Mouse (Mus musculus) cerebellum, adult 8-10 months (tissue): Measurements from ENCODE around the gene Zw10.

ENCODE experiments used
- DNase-seq: peaks from one replicate; pipeline ENCODE4 v3.0.0; 2022

Zw10 gene

GRCm38 (mm10) chr9:49055333-49056205 is at the start of gene Zw10:
TSS of gene Zw10 (plus strand) at chr9:49055613.
- peak; percentile 93 for DNase-seq

- DNase-seq = no peak
Measured at GRCm38 (mm10) chr9:49015824-49016223, 39.6 kb upstream of the Zw10 start.

GRCm38 (mm10) chr9:49021289-49021688 is 34.1 kb upstream of the Zw10 start:
- no peak for DNase-seq

GRCm38 (mm10) chr9:49023956-49024355 is 31.5 kb upstream of the Zw10 start:
- no peak for DNase-seq

GRCm38 (mm10) chr9:49024529-49024928 is 30.9 kb upstream of the Zw10 start:
- DNase-seq = no peak

GRCm38 (mm10) chr9:49034764-49035163 is 20.6 kb upstream of the Zw10 start:
- no peak for DNase-seq

- DNase-seq = no peak
Measured at GRCm38 (mm10) chr9:49050901-49051300, 4.5 kb upstream of the Zw10 start.

GRCm38 (mm10) chr9:49051349-49051748 is 4.1 kb upstream of the Zw10 start:
- DNase-seq = peak; percentile 28

- no peak for DNase-seq
Measured at GRCm38 (mm10) chr9:49054028-49054427, 1.4 kb upstream of the Zw10 start.

- DNase-seq = no peak
Measured at GRCm38 (mm10) chr9:49076847-49077246, 21.4 kb downstream of the Zw10 start.

- no peak for DNase-seq
Measured at GRCm38 (mm10) chr9:49081107-49081506, 25.7 kb downstream of the Zw10 start, which contains the start of gene Tmprss5. TSS of gene Tmprss5 (plus strand) at chr9:49081260.

GRCm38 (mm10) chr9:49081561-49081960 is 26.1 kb downstream of the Zw10 start:
- peak; percentile 80 for DNase-seq

GRCm38 (mm10) chr9:49087317-49087716 is 31.9 kb downstream of the Zw10 start:
- no peak for DNase-seq

GRCm38 (mm10) chr9:49098871-49099270 is 43.5 kb downstream of the Zw10 start:
- DNase-seq = no peak

- no peak for DNase-seq
Measured at GRCm38 (mm10) chr9:49102328-49102727, 46.9 kb downstream of the Zw10 start.

- no peak for DNase-seq
Measured at GRCm38 (mm10) chr9:49109101-49109500, 53.7 kb downstream of the Zw10 start.

GRCm38 (mm10) chr9:49110476-49111220 is 55.2 kb downstream of the Zw10 start:
- no peak for DNase-seq

GRCm38 (mm10) chr9:49111296-49111695 is 55.9 kb downstream of the Zw10 start:
- DNase-seq = no peak

GRCm38 (mm10) chr9:49118271-49118825 is 62.9 kb downstream of the Zw10 start:
- no peak for DNase-seq

GRCm38 (mm10) chr9:49119759-49120158 is 64.3 kb downstream of the Zw10 start:
- no peak for DNase-seq

- DNase-seq = no peak
Measured at GRCm38 (mm10) chr9:49125706-49126105, 70.3 kb downstream of the Zw10 start.
